Mouse (Mus musculus): ENCODE measurements around the gene Tbc1d21.

DNA sequence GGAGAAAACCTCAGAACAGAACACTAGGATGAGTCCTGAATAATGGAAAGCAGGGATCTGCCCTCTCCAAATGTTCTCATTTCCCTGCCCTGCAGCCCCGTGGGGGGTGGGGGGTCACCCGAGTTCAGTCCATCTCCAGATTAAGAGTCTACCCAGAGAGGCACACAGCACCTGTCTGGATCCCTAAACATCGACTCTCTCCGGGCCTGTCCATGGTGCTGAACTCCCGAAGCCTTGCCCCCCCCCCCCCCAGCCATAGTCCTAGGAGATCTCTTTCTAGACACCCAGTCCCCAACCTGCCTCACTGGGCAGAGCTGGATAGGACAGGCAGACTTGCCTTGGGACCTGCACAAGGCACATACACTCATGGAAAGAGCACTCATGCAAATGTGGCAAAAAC is 29.4 kb upstream of the Tbc1d21 start:
- TF ChIP-seq EP300 (IDR thresholded peaks at IDR 0.05): no peak
- TF ChIP-seq CTCF (IDR thresholded peaks at IDR 0.05): no peak
